In genomic region chr7:128538769-128539168, GRCm38 (mm10) we compare ENCODE assay signal across 19 mouse cellular contexts. TPM values are rescaled to one million over a fixed set of nuclear protein-coding genes. Genes with fewer than 3 reads are reported as not detected.
DNase-seq lines count a peak whose midpoint lies in the region; ATAC-seq and TF ChIP-seq lines count a peak whose summit lies in the region.
"Had no signal": no experiment of that assay in that cellular context is flagged by ENCODE, and none has a peak within 500 bp of the region (broad histone marks: within the 10 kb centered on the region; RNA-seq: fewer than 3 reads in every experiment).

No protein-coding gene starts in this region.

- POLR2A ChIA-PET in Patski (lab: Charles Lee) = interaction anchor here (0.6 to 1.1 kb wide), 2 partner anchors 15 to 158 kb away, joined by 3 read pairs; no protein-coding TSS in a partner anchor

- no peaks in the 10 kb centered on the region for H3K9me3 ChIP-seq in kidney, postnatal 0 days (replicated peaks; ENCODE audit: low read length)
- H3K9me3 ChIP-seq: forebrain, embryonic 10.5 days; liver, embryonic 13.5 days had no signal

- DNase-seq in gastrocnemius, adult 2 months = no peak
- no peak for DNase-seq in gastrocnemius, adult 8-10 months (ENCODE audit: low spot score in 2 of 2)
- DNase-seq in kidney, postnatal 0 days (ENCODE audit: low spot score) = peak; percentile 21
- DNase-seq in kidney, adult 9 months = no peak
- DNase-seq in Patski (ENCODE audit: low read depth, low spot score) = no peak
- peak; percentile 30 to 35 for DNase-seq in heart, postnatal 10 days
- DNase-seq in thymus, postnatal 4 days = no peak
- DNase-seq in cerebellum, adult 11-12 months = no peak
- DNase-seq: adrenal gland, postnatal 25 days; left cerebral cortex, postnatal 4 days; liver, embryonic 13.5 days; lung, postnatal 14 days; right cerebral cortex, adult 18-20 months; thymus, adult 18-20 months had no signal

- ATAC-seq in kidney, postnatal 0 days (replicated peaks; ENCODE audit: low FRiP score, low read depth) = no peak
- ATAC-seq in Patski = peak; percentile 72
- ATAC-seq: activated CD4-positive, CD25-positive, alpha-beta regulatory T cell, adult 4 months; intestine, postnatal 0 days had no signal

- CTCF ChIA-PET in Patski (lab: Charles Lee) = interaction anchor here (3.7 kb wide), 1 partner anchor 10 kb away, joined by 15 read pairs; no protein-coding TSS in a partner anchor

- no peaks in the 10 kb centered on the region for H3K27me3 ChIP-seq in kidney, postnatal 0 days (ENCODE audit: insufficient read depth, low read length)
- no peaks in the 10 kb centered on the region for H3K27me3 ChIP-seq in Patski
- H3K27me3 ChIP-seq: CH12.LX; liver, embryonic 13.5 days had no signal

- WGBS in kidney, postnatal 0 days = 65% methylated on average over 5 of the region's 5 CpGs

- peak overlapping the region; percentile 99 for H3K27ac ChIP-seq in gastrocnemius, adult 2 months
- H3K27ac ChIP-seq in kidney, postnatal 0 days = peak overlapping the region; percentile 25; the same call in 1 of the 2 replicates
- H3K27ac ChIP-seq: forebrain, embryonic 10.5 days; hindbrain, embryonic 14.5 days; liver, embryonic 13.5 days had no signal

- peaks cover 16% of the 10 kb centered on the region; the same call in 1 of the 2 replicates for H3K4me1 ChIP-seq in kidney, postnatal 0 days (replicated peaks; ENCODE audit: insufficient read depth, low read length)

- in situ Hi-C loops in Patski (cut with MboI; ENCODE audit: low pct_unique_long_range_greater_than_20kb) = no loop called here

- no peak overlapping the region for H3K4me2 ChIP-seq in kidney, postnatal 0 days (ENCODE audit: low read length)
- H3K4me2 ChIP-seq: hindbrain, embryonic 14.5 days; liver, embryonic 13.5 days had no signal

- H3K36me3 ChIP-seq in kidney, postnatal 0 days (ENCODE audit: insufficient read depth, low read length) = peaks cover 25% of the 10 kb centered on the region

- intact Hi-C loops in gastrocnemius, adult 2 months (cut with DNase I) = no loop called here
- intact Hi-C loops in heart, postnatal 10 days (cut with DNase I) = loop anchor here (2.0 kb wide), 1 partner anchor 14 kb away; no protein-coding TSS in a partner anchor

- H3K4me3 ChIP-seq in gastrocnemius, adult 2 months = peak overlapping the region; percentile 33
- no peak overlapping the region for H3K4me3 ChIP-seq in kidney, postnatal 0 days (replicated peaks; ENCODE audit: low read depth, low read length)
- H3K4me3 ChIP-seq: forebrain, embryonic 10.5 days; liver, embryonic 13.5 days had no signal

- no peak overlapping the region for H3K9ac ChIP-seq in kidney, postnatal 0 days (ENCODE audit: low read depth, low read length)
- H3K9ac ChIP-seq: hindbrain, embryonic 14.5 days; liver, embryonic 13.5 days had no signal

- no peak for TF ChIP-seq CTCF in gastrocnemius, adult 2 months (IDR thresholded peaks at IDR 0.05)
- no peak for TF ChIP-seq CTCF in kidney, postnatal 0 days (IDR thresholded peaks at IDR 0.05; ENCODE audit: low read depth)
- no peak for TF ChIP-seq CTCF in Patski (IDR thresholded peaks at IDR 0.05)

RNA-seq across cellular contexts. Expression of gene Bag3, which starts 15.4 kb away (rescaled TPM):
- total RNA-seq in gastrocnemius, adult 2 months (2021) = 100 to 1,000 TPM; 133 to 186 TPM
- total RNA-seq in gastrocnemius, adult 8-10 months (2022) = 100 to 1,000 TPM; 114 to 137 (median 118) TPM
- polyA plus RNA-seq in kidney, postnatal 0 days (2015; fragmentation: Nextera tagmentation; extraction: Ambion mirVana) = 15.0 and 15.1 TPM in 2 replicates
- 56.0 TPM for polyA plus RNA-seq in Patski (2021)
- 100 to 1,000 TPM; 157 to 160 TPM for total RNA-seq in heart, postnatal 10 days (2021)

Comparison
In these comparisons a context has a peak if more than half of its experiments do, and no peak if none do; other contexts are left out.
1. DNase-seq: peak in kidney, postnatal 0 days (single experiment) and heart, postnatal 10 days (2 of 2); none in gastrocnemius, adult 2 months (single experiment), gastrocnemius, adult 8-10 months (0 of 2), kidney, adult 9 months (single experiment), Patski (single experiment), thymus, postnatal 4 days (single experiment) and cerebellum, adult 11-12 months (single experiment).